18 mouse cellular contexts compared by ENCODE assay signal in genomic region chr2:103040896-103041295, GRCm38 (mm10). TPM values are rescaled to one million over a fixed set of nuclear protein-coding genes. Genes with fewer than 3 reads are reported as not detected.
DNase-seq lines count a peak whose midpoint lies in the region; ATAC-seq and TF ChIP-seq lines count a peak whose summit lies in the region.
"Had no signal": no experiment of that assay in that cellular context is flagged by ENCODE, and none has a peak within 500 bp of the region (broad histone marks: within the 10 kb centered on the region; RNA-seq: fewer than 3 reads in every experiment).

No protein-coding gene starts in this region.

- H3K4me3 ChIP-seq in forebrain, embryonic 14.5 days (ENCODE audit: low read depth, low read length), result no peak overlapping the region
- no peak overlapping the region for H3K4me3 ChIP-seq in forebrain, embryonic 15.5 days
- no peak overlapping the region for H3K4me3 ChIP-seq in kidney, embryonic 14.5 days (ENCODE audit: low read length)
- H3K4me3 ChIP-seq in midbrain, postnatal 0 days (ENCODE audit: low read depth, low read length), result no peak overlapping the region
- H3K4me3 ChIP-seq in midbrain, embryonic 13.5 days (replicated peaks), result no peak overlapping the region
- H3K4me3 ChIP-seq: embryonic facial prominence, embryonic 15.5 days; heart, embryonic 10.5 days; hindbrain, embryonic 12.5 days; limb, embryonic 15.5 days; liver, embryonic 15.5 days; midbrain, embryonic 15.5 days; stomach, embryonic 15.5 days had no signal

- H3K27me3 ChIP-seq in forebrain, embryonic 14.5 days (replicated peaks; ENCODE audit: control insufficient read depth, insufficient read depth, low read length), result no peaks in the 10 kb centered on the region
- H3K27me3 ChIP-seq in forebrain, embryonic 15.5 days, result no peaks in the 10 kb centered on the region
- no peaks in the 10 kb centered on the region for H3K27me3 ChIP-seq in kidney, embryonic 14.5 days (ENCODE audit: control insufficient read depth, insufficient read depth, low read length)
- H3K27me3 ChIP-seq in midbrain, postnatal 0 days (ENCODE audit: insufficient read depth, low read length), result no peaks in the 10 kb centered on the region
- no peaks in the 10 kb centered on the region for H3K27me3 ChIP-seq in midbrain, embryonic 13.5 days
- H3K27me3 ChIP-seq: embryonic facial prominence, embryonic 15.5 days; hindbrain, embryonic 12.5 days; limb, embryonic 15.5 days; liver, embryonic 15.5 days; midbrain, embryonic 15.5 days; stomach, embryonic 15.5 days had no signal

- H3K4me1 ChIP-seq in forebrain, embryonic 14.5 days (ENCODE audit: control insufficient read depth, insufficient read depth, low read length), result no peaks in the 10 kb centered on the region
- peaks cover 4% of the 10 kb centered on the region; the same call in 1 of the 2 replicates for H3K4me1 ChIP-seq in forebrain, embryonic 15.5 days
- no peaks in the 10 kb centered on the region for H3K4me1 ChIP-seq in kidney, embryonic 14.5 days (ENCODE audit: control insufficient read depth, insufficient read depth, low read length)
- no peaks in the 10 kb centered on the region for H3K4me1 ChIP-seq in midbrain, postnatal 0 days (ENCODE audit: insufficient read depth, low read length)
- H3K4me1 ChIP-seq in midbrain, embryonic 13.5 days (replicated peaks), result no peaks in the 10 kb centered on the region
- H3K4me1 ChIP-seq: embryonic facial prominence, embryonic 15.5 days; heart, embryonic 10.5 days; hindbrain, embryonic 12.5 days; limb, embryonic 15.5 days; liver, embryonic 15.5 days; midbrain, embryonic 15.5 days; stomach, embryonic 15.5 days had no signal

- no peak for TF ChIP-seq CTCF in midbrain, postnatal 0 days (IDR thresholded peaks at IDR 0.05)

- H3K9ac ChIP-seq in forebrain, embryonic 14.5 days (ENCODE audit: low read length), result no peak overlapping the region
- H3K9ac ChIP-seq in forebrain, embryonic 15.5 days (replicated peaks), result no peak overlapping the region
- H3K9ac ChIP-seq in kidney, embryonic 14.5 days (ENCODE audit: low read depth, low read length), result no peak overlapping the region
- H3K9ac ChIP-seq in midbrain, postnatal 0 days (replicated peaks; ENCODE audit: low read length, poor library complexity, severe bottlenecking), result no peak overlapping the region
- no peak overlapping the region for H3K9ac ChIP-seq in midbrain, embryonic 13.5 days (replicated peaks)
- H3K9ac ChIP-seq: embryonic facial prominence, embryonic 15.5 days; hindbrain, embryonic 12.5 days; limb, embryonic 15.5 days; liver, embryonic 15.5 days; midbrain, embryonic 15.5 days; stomach, embryonic 15.5 days had no signal

- WGBS in forebrain, embryonic 14.5 days, result 33% methylated on average over 8 of the region's 8 CpGs
- WGBS in forebrain, embryonic 15.5 days, result 33% methylated on average over 8 of the region's 8 CpGs
- 78% methylated on average over 8 of the region's 8 CpGs for WGBS in kidney, embryonic 14.5 days
- 76% methylated on average over 8 of the region's 8 CpGs for WGBS in midbrain, postnatal 0 days
- 78% methylated on average over 8 of the region's 8 CpGs for WGBS in midbrain, embryonic 13.5 days

- 0 out of 2 replicates have a peak, but pooled peaks cover 6% of the 10 kb centered on the region for H3K36me3 ChIP-seq in forebrain, embryonic 14.5 days (ENCODE audit: control insufficient read depth, insufficient read depth, low read length)
- no peaks in the 10 kb centered on the region for H3K36me3 ChIP-seq in forebrain, embryonic 15.5 days
- H3K36me3 ChIP-seq in kidney, embryonic 14.5 days (ENCODE audit: control insufficient read depth, insufficient read depth, low read length), result peaks cover 4% of the 10 kb centered on the region; the same call in 1 of the 2 replicates
- peaks cover 9% of the 10 kb centered on the region; the same call in 1 of the 2 replicates for H3K36me3 ChIP-seq in midbrain, postnatal 0 days (ENCODE audit: insufficient read depth, low read length)
- peaks cover 25% of the 10 kb centered on the region for H3K36me3 ChIP-seq in midbrain, embryonic 13.5 days

- ATAC-seq in forebrain, embryonic 14.5 days, result 0 out of 2 replicates have a peak, but pooled peaks have one; percentile 26
- ATAC-seq in forebrain, embryonic 15.5 days (replicated peaks), result no peak
- ATAC-seq in kidney, embryonic 14.5 days (ENCODE audit: low FRiP score, low TSS enrichment), result no peak
- ATAC-seq in midbrain, postnatal 0 days (ENCODE audit: low FRiP score), result no peak
- no peak for ATAC-seq in midbrain, embryonic 13.5 days
- ATAC-seq: intestine, embryonic 16.5 days; midbrain, embryonic 15.5 days had no signal

- H3K9me3 ChIP-seq in forebrain, embryonic 14.5 days (replicated peaks; ENCODE audit: control insufficient read depth, low read length), result no peaks in the 10 kb centered on the region
- H3K9me3 ChIP-seq in forebrain, embryonic 15.5 days, result no peaks in the 10 kb centered on the region
- no peaks in the 10 kb centered on the region for H3K9me3 ChIP-seq in kidney, embryonic 14.5 days (ENCODE audit: control insufficient read depth, low read length)
- no peaks in the 10 kb centered on the region for H3K9me3 ChIP-seq in midbrain, postnatal 0 days (ENCODE audit: low read length)
- no peaks in the 10 kb centered on the region for H3K9me3 ChIP-seq in midbrain, embryonic 13.5 days
- H3K9me3 ChIP-seq: embryonic facial prominence, embryonic 15.5 days; heart, embryonic 10.5 days; hindbrain, embryonic 12.5 days; limb, embryonic 15.5 days; liver, embryonic 15.5 days; midbrain, embryonic 15.5 days; stomach, embryonic 15.5 days had no signal

- H3K27ac ChIP-seq in forebrain, embryonic 14.5 days (ENCODE audit: low read depth, low read length), result no peak overlapping the region
- H3K27ac ChIP-seq in forebrain, embryonic 15.5 days (replicated peaks), result no peak overlapping the region
- no peak overlapping the region for H3K27ac ChIP-seq in kidney, embryonic 14.5 days (ENCODE audit: low read depth, low read length)
- no peak overlapping the region for H3K27ac ChIP-seq in midbrain, postnatal 0 days (ENCODE audit: low read depth, low read length)
- no peak overlapping the region for H3K27ac ChIP-seq in midbrain, embryonic 13.5 days
- H3K27ac ChIP-seq: embryonic facial prominence, embryonic 15.5 days; heart, embryonic 10.5 days; hindbrain, embryonic 12.5 days; limb, embryonic 15.5 days; liver, embryonic 15.5 days; midbrain, embryonic 15.5 days; stomach, embryonic 15.5 days had no signal

- no peak overlapping the region for H3K4me2 ChIP-seq in forebrain, embryonic 14.5 days (ENCODE audit: low read length)
- H3K4me2 ChIP-seq in forebrain, embryonic 15.5 days (replicated peaks), result no peak overlapping the region
- H3K4me2 ChIP-seq in kidney, embryonic 14.5 days (replicated peaks; ENCODE audit: low read depth, low read length), result no peak overlapping the region
- no peak overlapping the region for H3K4me2 ChIP-seq in midbrain, postnatal 0 days (ENCODE audit: low read depth, low read length, poor library complexity, severe bottlenecking)
- no peak overlapping the region for H3K4me2 ChIP-seq in midbrain, embryonic 13.5 days (replicated peaks)
- H3K4me2 ChIP-seq: embryonic facial prominence, embryonic 15.5 days; hindbrain, embryonic 12.5 days; limb, embryonic 15.5 days; liver, embryonic 15.5 days; midbrain, embryonic 15.5 days; stomach, embryonic 15.5 days had no signal

- DNase-seq in forebrain, embryonic 14.5 days (ENCODE audit: low spot score), result peak; percentile 21
- DNase-seq in kidney, postnatal 14 days, result peak; percentile 16
- peak; percentile 40 for DNase-seq in midbrain, postnatal 0 days (ENCODE audit: low spot score)
- peak; percentile 41 to 60 for DNase-seq in lung, postnatal 4 days
- DNase-seq in frontal cortex, postnatal 10 days (ENCODE audit: low spot score in 2 of 2), result no peak
- DNase-seq: cerebellum, adult 9-10 months; layer of hippocampus, postnatal 36 days had no signal

RNA-seq across cellular contexts. Expression of gene Pdhx, which starts 32.4 kb away (rescaled TPM):
- polyA plus RNA-seq in forebrain, embryonic 14.5 days (2014; fragmentation: Nextera tagmentation; extraction: Ambion mirVana), result 63.8 and 67.5 TPM in 2 replicates
- 58.7 and 62.2 TPM in 2 replicates for polyA plus RNA-seq in forebrain, embryonic 15.5 days (2015; fragmentation: Nextera tagmentation; extraction: Ambion mirVana)
- polyA plus RNA-seq in kidney, embryonic 14.5 days (2014; fragmentation: Nextera tagmentation; extraction: Ambion mirVana), result 31.5 and 38.3 TPM in 2 replicates
- 47.2 and 53.2 TPM in 2 replicates for total RNA-seq in midbrain, postnatal 0 days (2014; rRNA removed)
- 66.3 and 69.1 TPM in 2 replicates for polyA plus RNA-seq in midbrain, postnatal 0 days (2015; fragmentation: Nextera tagmentation; extraction: Ambion mirVana)
- 61.7 and 65.7 TPM in 2 replicates for polyA plus RNA-seq in midbrain, embryonic 13.5 days (2015; fragmentation: Nextera tagmentation; extraction: Ambion mirVana)

RNA-seq across cellular contexts. Expression of gene Apip, which starts 32.6 kb away (rescaled TPM):
- polyA plus RNA-seq in forebrain, embryonic 14.5 days (2014; fragmentation: Nextera tagmentation; extraction: Ambion mirVana), result 52.4 and 61.6 TPM in 2 replicates
- 45.2 and 48.1 TPM in 2 replicates for polyA plus RNA-seq in forebrain, embryonic 15.5 days (2015; fragmentation: Nextera tagmentation; extraction: Ambion mirVana)
- polyA plus RNA-seq in kidney, embryonic 14.5 days (2014; fragmentation: Nextera tagmentation; extraction: Ambion mirVana), result 73.7 and 73.9 TPM in 2 replicates
- total RNA-seq in midbrain, postnatal 0 days (2014; rRNA removed), result 17.0 and 35.2 TPM in 2 replicates
- polyA plus RNA-seq in midbrain, postnatal 0 days (2015; fragmentation: Nextera tagmentation; extraction: Ambion mirVana), result 29.5 and 33.2 TPM in 2 replicates
- 45.2 and 48.3 TPM in 2 replicates for polyA plus RNA-seq in midbrain, embryonic 13.5 days (2015; fragmentation: Nextera tagmentation; extraction: Ambion mirVana)

Comparison
In these comparisons a context has a peak if more than half of its experiments do, and no peak if none do; other contexts are left out.
1. DNase-seq: peak in forebrain, embryonic 14.5 days (single experiment), kidney, postnatal 14 days (single experiment), midbrain, postnatal 0 days (single experiment) and lung, postnatal 4 days (2 of 2); none in frontal cortex, postnatal 10 days (0 of 2).